Mouse (Mus musculus): ENCODE data around the gene 4930415O20Rik.

GRCm38 (mm10) chr15:98630540-98630939 is 59.7 kb downstream of the 4930415O20Rik start, which contains the start of gene Cacnb3:
- TF ChIP-seq CTCF (IDR thresholded peaks at IDR 0.05; ENCODE audit: low read depth, low read length), result no peak
- TF ChIP-seq POLR2A (IDR thresholded peaks at IDR 0.05; ENCODE audit: borderline replicate concordance, low read depth, low read length), result no peak
